Mouse (Mus musculus) olfactory bulb, adult 2 months (tissue): ENCODE results near the gene Lzts2. TPM values are rescaled to one million over a fixed set of nuclear protein-coding genes. Genes with fewer than 3 reads are reported as not detected.

ENCODE experiments used
- H3K27ac ChIP-seq: fragments of 200-500 bp; 2 replicates; pipeline ENCODE4 v1.5.1; 2012; ENCODE audit warnings: low read depth, low read length; ENCODE audit not compliant: insufficient read depth
- H3K4me1 ChIP-seq: fragments of 200-500 bp; 2 replicates; pipeline ENCODE4 v1.6.1; 2012; ENCODE audit warnings: low read length; ENCODE audit not compliant: control insufficient read depth, insufficient read depth
- H3K4me3 ChIP-seq: fragments of 200-500 bp; 2 replicates; pipeline ENCODE4 v1.5.1; 2012; ENCODE audit warnings: mild to moderate bottlenecking, low read depth, low read length, moderate library complexity; ENCODE audit not compliant: insufficient read depth
- CTCF ChIP-seq: fragments of 200-500 bp; IDR thresholded peaks from 2 replicates; pipeline ENCODE4 v1.5.1; 2012; ENCODE audit warnings: low read depth, mild to moderate bottlenecking, low read length, moderate library complexity; ENCODE audit not compliant: insufficient read depth
- POLR2A ChIP-seq: fragments of 200-500 bp; IDR thresholded peaks from 2 replicates; pipeline ENCODE4 v1.6.1; 2012; ENCODE audit warnings: mild to moderate bottlenecking, low read depth, low read length, moderate library complexity; ENCODE audit not compliant: insufficient read depth
- WGBS: fragments of 180-500 bp; shearing (Covaris S2); methylation state at CpG from one replicate; pipeline ENCODE4 v1.1.7; 2018; 5-methylcytosine and 5-hydroxymethylcytosine counted together
- polyA plus RNA-seq: library from polyadenylated mRNA; stranded (reverse); fragments of >200 nt; gene quantifications from 2 replicates; pipeline ENCODE4 v1.2.4, GENCODE M21; 2012; ENCODE audit warnings: low replicate concordance; ENCODE audit not compliant: missing spikeins, insufficient read depth, insufficient read length

The Lzts2 gene
- polyA plus RNA-seq, 1 experiment, result not detected

- WGBS, result under 1% methylated on average over 27 of the region's 27 CpGs
- Histone ChIP-seq H3K4me1 (peaks cover 38% of the 10 kb centered on the region), H3K27ac (peak overlapping the region; percentile 81), H3K4me3 (peak overlapping the region; percentile 57)
- 0 out of 2 replicates have a peak, but pooled peaks have one; percentile 11 for TF ChIP-seq CTCF
- TF ChIP-seq POLR2A, result no peak
Measured at GRCm38 (mm10) chr19:45017216-45017771, 3.1 kb downstream of the Lzts2 start.

DNA sequence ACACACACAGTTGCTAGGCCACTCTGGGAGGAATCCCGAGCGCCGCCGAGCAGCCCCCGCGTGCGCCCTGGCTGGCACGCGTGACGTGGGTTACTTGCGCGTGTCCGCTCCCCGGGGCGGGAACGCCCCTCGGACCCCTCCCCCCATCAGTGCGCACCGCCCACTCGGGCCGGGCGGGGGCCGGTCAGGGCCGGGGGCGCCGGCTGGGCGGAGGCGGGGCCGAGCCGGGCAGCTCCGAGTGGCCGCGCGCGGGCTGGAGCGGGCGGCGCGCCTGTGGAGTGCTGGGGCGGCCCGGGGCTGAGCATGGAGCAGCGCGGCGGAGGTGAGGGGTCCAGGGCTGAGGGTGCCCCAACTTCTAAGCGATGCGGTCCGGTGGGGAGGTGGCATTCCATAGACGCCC, 3.7 kb downstream of the Lzts2 start:
- peak overlapping the region; percentile 57 for H3K4me3 ChIP-seq
- WGBS, result 1% methylated on average over 48 of the region's 48 CpGs
- peaks cover 40% of the 10 kb centered on the region for H3K4me1 ChIP-seq
- H3K27ac ChIP-seq, result peak overlapping the region; percentile 77
- no peak for TF ChIP-seq CTCF
- no peak for TF ChIP-seq POLR2A

- Histone ChIP-seq H3K27ac (peak overlapping the region; percentile 81), H3K4me3 (peak overlapping the region; percentile 57), H3K4me1 (peaks cover 40% of the 10 kb centered on the region)
- TF ChIP-seq CTCF (no peak), POLR2A (no peak)
- WGBS, result 4% methylated on average over 13 of the region's 13 CpGs
Measured at GRCm38 (mm10) chr19:45018351-45018831, 4.2 kb downstream of the Lzts2 start.

GRCm38 (mm10) chr19:45020348-45020747, 6.1 kb downstream of the Lzts2 start:
- Histone ChIP-seq H3K4me3 (no peak overlapping the region), H3K4me1 (peaks cover 33% of the 10 kb centered on the region), H3K27ac (no peak overlapping the region)
- WGBS, result 56% methylated on average over 6 of the region's 6 CpGs
- TF ChIP-seq CTCF (no peak), POLR2A (no peak)

- TF ChIP-seq CTCF, result no peak
- TF ChIP-seq POLR2A, result no peak
- WGBS, result 86% methylated on average over 15 of the region's 15 CpGs
- Histone ChIP-seq H3K4me3 (no peak overlapping the region), H3K4me1 (peaks cover 23% of the 10 kb centered on the region), H3K27ac (no peak overlapping the region)
Measured at GRCm38 (mm10) chr19:45021362-45021761, 7.1 kb downstream of the Lzts2 start.

DNA sequence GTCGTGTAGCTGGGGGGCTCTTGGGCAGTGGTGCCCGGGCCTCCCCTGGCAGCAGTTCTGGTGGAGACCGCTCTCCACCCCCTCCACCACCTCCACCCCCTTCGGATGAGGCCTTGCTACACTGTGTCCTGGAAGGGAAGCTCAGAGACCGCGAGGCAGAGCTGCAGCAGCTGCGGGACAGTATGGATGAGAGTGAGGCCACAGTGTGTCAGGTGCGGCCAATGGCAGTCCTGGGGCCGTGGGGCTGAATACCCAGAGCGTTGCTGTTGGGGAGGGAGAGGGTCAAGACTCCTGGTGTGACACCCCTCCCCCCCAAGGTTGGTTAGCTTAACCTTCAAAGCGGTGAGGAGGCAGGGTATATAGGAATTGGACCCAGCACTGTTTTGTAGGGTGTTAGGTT, 9.8 kb downstream of the Lzts2 start:
- Histone ChIP-seq H3K4me3 (no peak overlapping the region), H3K27ac (no peak overlapping the region), H3K4me1 (peaks cover 24% of the 10 kb centered on the region; the same call in 1 of the 2 replicates)
- TF ChIP-seq CTCF (no peak), POLR2A (no peak)
- WGBS, result 88% methylated on average over 11 of the region's 11 CpGs

- WGBS, result 90% methylated on average over 20 of the region's 20 CpGs
- peaks cover 24% of the 10 kb centered on the region; the same call in 1 of the 2 replicates for H3K4me1 ChIP-seq
- TF ChIP-seq POLR2A, result no peak
- no peak for TF ChIP-seq CTCF
Measured at GRCm38 (mm10) chr19:45024775-45025174, 10.6 kb downstream of the Lzts2 start.

GRCm38 (mm10) chr19:45025937-45026568, 11.8 kb downstream of the Lzts2 start:
- Histone ChIP-seq H3K4me1 (peaks cover 23% of the 10 kb centered on the region), H3K27ac (no peak overlapping the region), H3K4me3 (no peak overlapping the region)
- WGBS, result 93% methylated on average over 37 of the region's 37 CpGs
- no peak for TF ChIP-seq CTCF
- no peak for TF ChIP-seq POLR2A

More at GRCm38 (mm10) chr19:45024775-45025174, 10.6 kb downstream of the Lzts2 start:
- H3K4me3 ChIP-seq, result no peak overlapping the region
- no peak overlapping the region for H3K27ac ChIP-seq

DNA sequence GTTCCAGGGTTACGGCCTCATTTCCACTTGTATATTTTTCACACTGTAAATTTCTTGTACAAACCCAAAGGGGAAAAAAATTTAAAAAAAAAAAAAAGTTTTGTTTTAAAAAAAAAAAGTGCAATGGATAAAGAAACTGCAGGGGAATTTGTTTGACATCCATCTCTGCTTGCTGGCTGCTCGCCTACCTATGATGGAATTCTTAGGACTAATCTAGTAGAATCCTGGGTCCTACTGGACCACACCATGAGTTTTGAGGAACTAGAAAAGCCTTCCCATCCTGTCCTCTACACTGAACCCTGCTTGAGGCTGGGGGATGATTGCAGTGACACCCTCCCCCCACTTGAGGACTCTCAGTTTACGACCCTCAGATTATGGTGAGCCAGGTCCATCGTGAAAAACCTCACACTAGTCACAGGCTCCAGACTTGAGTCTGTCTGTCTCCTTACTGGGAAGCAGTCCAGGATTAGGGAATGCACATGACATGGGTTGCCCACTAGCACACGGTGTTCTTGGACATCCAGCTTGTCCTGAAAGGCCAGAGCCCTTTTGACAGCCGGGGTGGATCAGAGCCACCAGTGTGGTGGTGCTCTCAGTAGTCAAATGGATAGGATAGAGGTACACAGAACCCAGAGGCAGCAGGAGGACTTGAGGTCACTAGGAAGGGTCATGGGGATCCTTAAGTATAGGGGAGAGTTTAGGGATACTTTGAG, 12.9 kb downstream of the Lzts2 start:
- peaks cover 20% of the 10 kb centered on the region for H3K4me1 ChIP-seq
- WGBS, result 79% methylated on average over 6 of the region's 6 CpGs
- H3K4me3 ChIP-seq, result no peak overlapping the region
- TF ChIP-seq POLR2A (no peak), CTCF (no peak)
- H3K27ac ChIP-seq, result no peak overlapping the region
